Mouse (Mus musculus) heart, postnatal 25 days (tissue): ENCODE data around the gene Rpe. TPM values are rescaled to one million over a fixed set of nuclear protein-coding genes. Genes with fewer than 3 reads are reported as not detected.
"Not testable (repeated sequence)": the region's sequence is repeated elsewhere in the genome, so short reads cannot be mapped to it uniquely, and the experiment has no call there.

Experiments used
- DNase-seq: peaks from one replicate; pipeline ENCODE4 v3.0.0; 2022; ENCODE audit warnings: low spot score
- intact Hi-C: fragments of 180-260 bp; cut with DNase I; formaldehyde crosslinking; loops from one replicate; pipeline ENCODE4 v1.15.1; 2025
- total RNA-seq, 2 experiments: library from RNA; stranded (reverse); gene quantifications; 2 replicates each; pipeline ENCODE4 v1.2.3; 2021

Rpe gene
- total RNA-seq: 10 to 100 TPM; 12.2 to 13.8 TPM

GRCm38 (mm10) chr1:66700693-66701575 is at the start of gene Rpe:
Gene Rpe, plus strand, starts transcription at chr1:66700831.
- DNase-seq: peak; percentile 86
- intact Hi-C loops: loop anchor here (5.0 kb wide), 1 partner anchor 116 kb away; the partner anchor contains the start of gene Kansl1l

GRCm38 (mm10) chr1:66655119-66655746 is 45.4 kb upstream of the Rpe start:
- no peak for DNase-seq
- intact Hi-C loops: loop anchor here (10.0 kb wide), 1 partner anchor 1340 kb away; no protein-coding TSS in a partner anchor

GRCm38 (mm10) chr1:66655747-66656119 is 44.9 kb upstream of the Rpe start:
- DNase-seq: no peak
- intact Hi-C loops: loop anchor here (10.0 kb wide), 1 partner anchor 1341 kb away; no protein-coding TSS in a partner anchor

- intact Hi-C loops: loop anchor here (10.0 kb wide), 1 partner anchor 323 kb away; no protein-coding TSS in a partner anchor
- no peak for DNase-seq
Observed at GRCm38 (mm10) chr1:66671475-66671874, 29.2 kb upstream of the Rpe start.

- intact Hi-C loops: loop anchor here (10.0 kb wide), 1 partner anchor 322 kb away; no protein-coding TSS in a partner anchor
- DNase-seq: no peak
Observed at GRCm38 (mm10) chr1:66672812-66673211, 27.8 kb upstream of the Rpe start.

GRCm38 (mm10) chr1:66677928-66678327 is 22.7 kb upstream of the Rpe start:
- intact Hi-C loops: loop anchor here (2.0 to 10.0 kb wide), 2 partner anchors 161 to 317 kb away; no protein-coding TSS in a partner anchor
- no peak for DNase-seq

GRCm38 (mm10) chr1:66678662-66679061 is 22.0 kb upstream of the Rpe start:
- DNase-seq: no peak
- intact Hi-C loops: loop anchor here (2.0 to 10.0 kb wide), 2 partner anchors 160 to 316 kb away; no protein-coding TSS in a partner anchor

GRCm38 (mm10) chr1:66682974-66683373 is 17.7 kb upstream of the Rpe start:
- intact Hi-C loops: no loop called here
- no peak for DNase-seq

GRCm38 (mm10) chr1:66691772-66692171 is 8.9 kb upstream of the Rpe start:
- DNase-seq: no peak
- intact Hi-C loops: no loop called here

- DNase-seq: no peak
- intact Hi-C loops: no loop called here
Observed at GRCm38 (mm10) chr1:66692308-66692707, 8.3 kb upstream of the Rpe start.

GRCm38 (mm10) chr1:66692780-66693392 is 7.7 kb upstream of the Rpe start:
- intact Hi-C loops: no loop called here
- no peak for DNase-seq

GRCm38 (mm10) chr1:66694266-66694665 is 6.4 kb upstream of the Rpe start:
- intact Hi-C loops: no loop called here
- DNase-seq: no peak

GRCm38 (mm10) chr1:66695296-66695695 is 5.3 kb upstream of the Rpe start:
- intact Hi-C loops: no loop called here
- no peak for DNase-seq

GRCm38 (mm10) chr1:66699630-66700029 is 1.0 kb upstream of the Rpe start:
- intact Hi-C loops: loop anchor here (5.0 kb wide), 1 partner anchor 118 kb away; the partner anchor contains the start of gene Kansl1l
- not testable (repeated sequence) for DNase-seq

GRCm38 (mm10) chr1:66700149-66700692 is 410 bp upstream of the Rpe start:
- no peak for DNase-seq
- intact Hi-C loops: loop anchor here (5.0 kb wide), 1 partner anchor 117 kb away; the partner anchor contains the start of gene Kansl1l

- intact Hi-C loops: loop anchor here (5.0 kb wide), 1 partner anchor 116 kb away; the partner anchor contains the start of gene Kansl1l
- DNase-seq: no peak
Observed at GRCm38 (mm10) chr1:66701576-66701940, 927 bp downstream of the Rpe start.

- intact Hi-C loops: loop anchor here (5.0 kb wide), 1 partner anchor 115 kb away; the partner anchor contains the start of gene Kansl1l
- no peak for DNase-seq
Observed at GRCm38 (mm10) chr1:66702623-66703345, 2.2 kb downstream of the Rpe start.

GRCm38 (mm10) chr1:66704523-66704922 is 3.9 kb downstream of the Rpe start:
- DNase-seq: no peak
- intact Hi-C loops: loop anchor here (5.0 kb wide), 1 partner anchor 113 kb away; the partner anchor contains the start of gene Kansl1l

GRCm38 (mm10) chr1:66712859-66713258 is 12.2 kb downstream of the Rpe start:
- intact Hi-C loops: no loop called here
- no peak for DNase-seq
